Mouse (Mus musculus): ENCODE data around the gene Mfsd10. TPM values are rescaled to one million over a fixed set of nuclear protein-coding genes. Genes with fewer than 3 reads are reported as not detected.
A peak's percentile ranks its signal among the peaks of the same experiment; 100 is the strongest.

The Mfsd10 gene
- total and polyA plus RNA-seq, 3 experiments: 136 to 296 TPM; not detected in 1

DNA sequence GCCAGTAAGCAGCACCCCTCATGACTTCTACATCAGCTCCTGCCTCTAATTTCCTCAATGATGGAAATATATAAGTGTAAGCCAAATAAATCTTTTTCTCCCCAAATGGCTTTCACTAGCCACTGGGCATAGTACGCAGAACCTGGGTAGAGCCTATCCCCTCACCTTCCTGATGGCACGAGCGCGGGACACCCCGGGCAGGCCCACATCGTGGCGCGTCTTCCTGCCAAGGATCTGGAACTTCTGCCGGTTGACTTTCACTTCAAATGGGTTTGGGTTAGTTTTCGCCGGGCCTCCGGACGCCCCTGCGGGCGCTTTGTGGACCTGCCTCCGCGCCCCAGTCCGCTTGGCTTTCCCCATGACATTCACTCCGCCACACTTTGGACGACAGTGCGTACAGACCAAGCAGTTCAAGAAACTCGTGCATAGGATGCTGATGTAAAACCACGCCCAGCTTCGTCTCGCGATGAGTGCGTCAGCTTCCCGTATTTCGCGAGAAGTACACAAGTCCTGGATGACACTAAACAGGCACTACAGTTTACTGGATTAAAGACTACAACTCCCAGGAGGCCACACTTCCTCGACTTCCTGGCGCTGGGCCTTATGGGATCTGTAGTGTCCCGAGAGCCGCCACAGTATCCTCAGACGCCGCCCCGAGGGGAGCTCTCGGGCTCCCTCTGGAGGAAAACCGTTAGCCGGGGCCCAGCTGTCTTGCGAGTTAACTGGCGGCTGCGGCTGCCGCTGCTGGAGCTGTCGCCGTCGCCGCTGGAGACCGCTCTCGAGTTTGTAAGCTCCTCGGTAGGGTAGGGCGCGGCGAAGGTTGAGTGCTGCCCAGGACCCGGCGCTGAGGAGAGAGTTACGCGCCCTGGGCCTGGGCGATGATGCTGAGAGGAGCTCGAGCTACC lies 22.9 kb upstream of the Mfsd10 start, which contains the start of the genes Nop14 and Grk4:
Gene Nop14, minus strand, starts transcription at position 463 of the 905 bp plus-strand sequence.
Gene Grk4, plus strand, starts transcription at position 694 of the 905 bp plus-strand sequence.
- DNase-seq (ENCODE audit: low read depth, low spot score): peak; percentile 100
- Histone ChIP-seq H3K9me3 (replicated peaks; ENCODE audit: insufficient read depth, low read length) (no peaks in the 10 kb centered on the region), H3K9ac (ENCODE audit: control insufficient read depth, low read depth, low read length, poor library complexity, severe bottlenecking) (peak within 1 kb of the TSS; percentile 86), H3K27me3 (ENCODE audit: control insufficient read depth in 1 of 2, insufficient read depth in 2 of 2, low read length in 2 of 2) (no peaks in the 10 kb centered on the region), H3K27ac (ENCODE audit: control insufficient read depth, low read depth, low read length) (peak within 1 kb of the TSS; percentile 81), H3K4me3 (ENCODE audit: control insufficient read depth in 1 of 2, insufficient read depth in 1 of 2, low read depth in 2 of 2, low read length in 2 of 2) (peak within 1 kb of the TSS; percentile 81 to 87), H3K36me3 (ENCODE audit: control insufficient read depth in 1 of 2, insufficient read depth in 2 of 2, low read length in 2 of 2) (peaks cover 9 to 19% of the 10 kb centered on the region in 2 experiments; a peak in 3 of 4 replicates), H3K79me2 (ENCODE audit: control insufficient read depth, insufficient read depth, low read length, poor library complexity) (peaks cover 21% of the 10 kb centered on the region), H3K4me1 (ENCODE audit: control insufficient read depth in 1 of 2, insufficient read depth in 2 of 2, low read length in 2 of 2) (peaks cover 5 to 14% of the 10 kb centered on the region in 2 experiments; a peak in 3 of 4 replicates)
- no peak for TF ChIP-seq USF2 (IDR thresholded peaks at IDR 0.05; ENCODE audit: borderline replicate concordance in 1 of 2, insufficient read depth in 1 of 2, low read depth in 1 of 2, low read length in 2 of 2)
- no peak for TF ChIP-seq JUND (IDR thresholded peaks at IDR 0.05; ENCODE audit: low read depth, low read length)
- no peak; the same call in none of the 2 replicates for TF ChIP-seq UBTF (IDR thresholded peaks at IDR 0.05; ENCODE audit: borderline replicate concordance, insufficient read depth, low read depth, low read length)
- no peak for TF ChIP-seq MAFK (IDR thresholded peaks at IDR 0.05; ENCODE audit: borderline replicate concordance, low read depth, low read length)
- peak; percentile 86 to 99 (median 94) for TF ChIP-seq CTCF (IDR thresholded peaks at IDR 0.05 in 2 of 3, conservative IDR thresholded peaks at IDR 0.05 in 1 of 3; ENCODE audit: control insufficient read depth in 1 of 3, insufficient read depth in 1 of 3, low read depth in 2 of 3, low read length in 3 of 3, poor library complexity in 1 of 3, severe bottlenecking in 1 of 3)
- TF ChIP-seq RCOR1 (IDR thresholded peaks at IDR 0.05; ENCODE audit: low read depth, low read length): no peak
- peak; percentile 98 for TF ChIP-seq CHD2 (IDR thresholded peaks at IDR 0.05; ENCODE audit: low read length)
- peak; percentile 100 for TF ChIP-seq NELFE (IDR thresholded peaks at IDR 0.05; ENCODE audit: low read depth, low read length)
- TF ChIP-seq MYC (IDR thresholded peaks at IDR 0.05; ENCODE audit: low read depth, low read length): peak; percentile 98
- TF ChIP-seq MEF2A (IDR thresholded peaks at IDR 0.05; ENCODE audit: extremely low read depth, insufficient replicate concordance, low read depth, low read length, poor library complexity, severe bottlenecking): no peak
- peak; percentile 37; the same call in 1 of the 2 replicates for TF ChIP-seq GATA1 (IDR thresholded peaks at IDR 0.05; ENCODE audit: low read depth, low read length)
- TF ChIP-seq MYB (IDR thresholded peaks at IDR 0.05; ENCODE audit: low read depth, low read length): no peak
- 0 out of 2 replicates have a peak, but pooled peaks have one; percentile 16 for TF ChIP-seq ZC3H11A (IDR thresholded peaks at IDR 0.05; ENCODE audit: low read depth, low read length)
- TF ChIP-seq ZKSCAN1 (IDR thresholded peaks at IDR 0.05; ENCODE audit: low read depth, low read length): no peak
- peak; percentile 30 for TF ChIP-seq TCF12 (IDR thresholded peaks at IDR 0.05; ENCODE audit: low read depth, low read length)
- TF ChIP-seq BHLHE40 (IDR thresholded peaks at IDR 0.05; ENCODE audit: borderline replicate concordance, low read depth, low read length): no peak
- TF ChIP-seq RAD21 (IDR thresholded peaks at IDR 0.05; ENCODE audit: low read depth, low read length): peak; percentile 44
- peak; percentile 94 to 100 for TF ChIP-seq POLR2A (IDR thresholded peaks at IDR 0.05; ENCODE audit: control insufficient read depth in 1 of 2, insufficient read depth in 1 of 2, low read depth in 1 of 2, low read length in 2 of 2, poor library complexity in 1 of 2)
- peak; percentile 97; the same call in 1 of the 2 replicates for TF ChIP-seq POLR2AphosphoS5 (IDR thresholded peaks at IDR 0.05; ENCODE audit: borderline replicate concordance, low read depth, low read length)
- no peak for TF ChIP-seq TAL1 (IDR thresholded peaks at IDR 0.05; ENCODE audit: low read length)
- TF ChIP-seq EP300 (IDR thresholded peaks at IDR 0.05; ENCODE audit: low read depth in 1 of 2, low read length in 2 of 2): no peak
- TF ChIP-seq USF1 (IDR thresholded peaks at IDR 0.05; ENCODE audit: low read depth, low read length): no peak
- no peak for TF ChIP-seq ZNF384 (IDR thresholded peaks at IDR 0.05; ENCODE audit: low read depth, low read length)
- TF ChIP-seq TBP (IDR thresholded peaks at IDR 0.05; ENCODE audit: low read depth, low read length): peak; percentile 97
- no peak for TF ChIP-seq CHD1 (IDR thresholded peaks at IDR 0.05; ENCODE audit: low read depth, low read length)
- TF ChIP-seq POLR2AphosphoS2 (IDR thresholded peaks at IDR 0.05; ENCODE audit: low read length): peak; percentile 99
- TF ChIP-seq HCFC1 (IDR thresholded peaks at IDR 0.05; ENCODE audit: low read depth, low read length): peak; percentile 94
- TF ChIP-seq SIN3A (IDR thresholded peaks at IDR 0.05; ENCODE audit: low read length): peak; percentile 99
- no peak for TF ChIP-seq E2F4 (IDR thresholded peaks at IDR 0.05; ENCODE audit: borderline replicate concordance, low read depth, low read length)
- no peak; the same call in 1 of the 2 replicates for TF ChIP-seq NRF1 (IDR thresholded peaks at IDR 0.05; ENCODE audit: insufficient read depth, low read depth, low read length, poor library complexity, severe bottlenecking)
- TF ChIP-seq MAX (IDR thresholded peaks at IDR 0.05; ENCODE audit: low read length): peak; percentile 91
- TF ChIP-seq KAT2A (conservative IDR thresholded peaks at IDR 0.05; ENCODE audit: low read depth, low read length): peak; percentile 100
- TF ChIP-seq ELF1 (IDR thresholded peaks at IDR 0.05; ENCODE audit: low read depth, low read length): peak; percentile 99
- no peak for TF ChIP-seq MAZ (IDR thresholded peaks at IDR 0.05; ENCODE audit: low read depth, low read length)
- TF ChIP-seq SMC3 (IDR thresholded peaks at IDR 0.05; ENCODE audit: low read depth, low read length): peak; percentile 67
